Mouse (Mus musculus): ENCODE data around the gene Lcp2. TPM values are rescaled to one million over a fixed set of nuclear protein-coding genes. Genes with fewer than 3 reads are reported as not detected.

Lcp2 gene
- total and polyA plus RNA-seq, 3 experiments = 19.4 to 24.0 (median 20.1) TPM

DNA sequence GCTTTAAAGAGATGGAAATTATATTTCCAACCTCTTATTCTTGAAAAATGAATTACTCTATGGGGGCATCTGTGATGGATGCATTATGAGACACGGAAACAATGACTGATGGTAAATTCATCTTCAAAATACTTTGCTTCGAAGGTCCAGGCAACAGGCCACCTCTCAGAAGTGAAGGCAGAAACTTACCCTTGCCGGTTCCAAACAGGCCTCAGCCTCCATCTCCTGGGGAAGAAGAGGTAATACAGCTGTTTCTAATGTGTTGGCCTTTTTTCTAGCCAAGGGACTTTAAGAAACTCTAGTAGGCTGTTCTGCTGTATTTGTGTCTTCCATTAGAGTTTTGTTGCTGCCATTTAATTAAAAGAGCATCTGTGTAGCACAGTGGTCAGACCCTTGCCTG is 40.3 kb downstream of the Lcp2 start (continued):
- TF ChIP-seq IRF4 (IDR thresholded peaks at IDR 0.05; ENCODE audit: low read depth, low read length) (no peak), PAX5 (IDR thresholded peaks at IDR 0.05; ENCODE audit: low read length) (no peak), RAD21 (IDR thresholded peaks at IDR 0.05; ENCODE audit: low read depth, low read length) (peak; percentile 98), ELF1 (IDR thresholded peaks at IDR 0.05; ENCODE audit: low read depth, low read length) (no peak), E2F4 (IDR thresholded peaks at IDR 0.05; ENCODE audit: insufficient replicate concordance, low read depth, low read length) (no peak), EP300 (IDR thresholded peaks at IDR 0.05; ENCODE audit: low read length) (no peak), ETS1 (conservative IDR thresholded peaks at IDR 0.05; ENCODE audit: low read depth, low read length) (no peak), JUN (IDR thresholded peaks at IDR 0.05; ENCODE audit: insufficient read depth, low read depth, low read length) (no peak), MXI1 (IDR thresholded peaks at IDR 0.05; ENCODE audit: low read depth, low read length) (0 out of 2 replicates have a peak, but pooled peaks have one; percentile 8)

DNA sequence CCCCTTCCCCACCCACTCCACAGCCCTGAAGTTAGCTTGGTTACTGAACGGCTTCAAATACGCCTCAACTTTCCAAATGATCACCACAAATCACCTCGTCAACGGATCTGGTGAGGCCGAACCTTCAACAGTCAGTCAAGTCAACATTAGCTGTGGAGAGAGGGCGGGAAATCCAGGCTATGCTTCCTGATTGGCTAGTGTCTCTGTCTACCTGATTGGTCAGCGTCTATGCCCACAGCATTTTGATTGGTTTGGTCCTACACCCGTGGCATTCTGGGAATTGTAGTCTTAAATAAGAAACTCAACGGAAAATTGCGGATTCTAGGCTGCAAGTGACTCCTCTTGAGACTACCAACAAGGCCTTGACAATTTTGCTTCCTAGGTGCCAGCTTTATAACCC is 51.7 kb downstream of the Lcp2 start, which contains the start of gene 4930469K13Rik:
TSS of gene 4930469K13Rik (minus strand) at position 133 of the 400 bp plus-strand sequence.
- DNase-seq (ENCODE audit: extremely low read depth) = peak; percentile 59
- peaks cover 14 to 23% of the 10 kb centered on the region in 2 experiments; a peak in 3 of 4 replicates for H3K4me1 ChIP-seq (ENCODE audit: control insufficient read depth in 1 of 2, insufficient read depth in 2 of 2)
- no peak for TF ChIP-seq NELFE (IDR thresholded peaks at IDR 0.05; ENCODE audit: low read depth, low read length)
- no peak for TF ChIP-seq TCF12 (IDR thresholded peaks at IDR 0.05; ENCODE audit: low read depth, low read length)
- no peak for TF ChIP-seq TBP (conservative IDR thresholded peaks at IDR 0.05; ENCODE audit: low read depth, low read length)
- TF ChIP-seq SIN3A (IDR thresholded peaks at IDR 0.05; ENCODE audit: low read length) = no peak
- no peak for TF ChIP-seq MAZ (IDR thresholded peaks at IDR 0.05; ENCODE audit: low read depth, low read length)
- no peak for TF ChIP-seq USF2 (conservative IDR thresholded peaks at IDR 0.05; ENCODE audit: low read depth, low read length)
- no peak for TF ChIP-seq USF1 (IDR thresholded peaks at IDR 0.05; ENCODE audit: low read depth, low read length)
- TF ChIP-seq ZNF384 (IDR thresholded peaks at IDR 0.05; ENCODE audit: low read depth, low read length) = no peak
- TF ChIP-seq MEF2A (IDR thresholded peaks at IDR 0.05; ENCODE audit: borderline replicate concordance, low read depth, low read length) = no peak
- no peak for TF ChIP-seq ZKSCAN1 (IDR thresholded peaks at IDR 0.05; ENCODE audit: borderline replicate concordance, low read depth, low read length)
- no peak; the same call in 1 of the 2 replicates for TF ChIP-seq MAX (IDR thresholded peaks at IDR 0.05; ENCODE audit: low read length)
- no peak for TF ChIP-seq SMC3 (IDR thresholded peaks at IDR 0.05; ENCODE audit: low read depth, low read length)
- TF ChIP-seq HCFC1 (IDR thresholded peaks at IDR 0.05; ENCODE audit: low read depth, low read length) = peak; percentile 93
- TF ChIP-seq POLR2A (IDR thresholded peaks at IDR 0.05; ENCODE audit: low read depth, low read length) = no peak
- TF ChIP-seq JUN (IDR thresholded peaks at IDR 0.05; ENCODE audit: insufficient read depth, low read depth, low read length) = no peak
- peak; percentile 91 for TF ChIP-seq CHD2 (IDR thresholded peaks at IDR 0.05; ENCODE audit: low read length)
- TF ChIP-seq PAX5 (IDR thresholded peaks at IDR 0.05; ENCODE audit: low read length) = no peak
- no peak for TF ChIP-seq CHD1 (IDR thresholded peaks at IDR 0.05; ENCODE audit: low read depth, low read length)
- no peak for TF ChIP-seq ETS1 (conservative IDR thresholded peaks at IDR 0.05; ENCODE audit: low read depth, low read length)
- TF ChIP-seq KAT2A (IDR thresholded peaks at IDR 0.05; ENCODE audit: insufficient replicate concordance, low read length) = peak; percentile 75; the same call in 1 of the 2 replicates
- no peak for TF ChIP-seq UBTF (IDR thresholded peaks at IDR 0.05; ENCODE audit: low read depth, low read length)
- TF ChIP-seq MXI1 (IDR thresholded peaks at IDR 0.05; ENCODE audit: low read depth, low read length) = no peak
- TF ChIP-seq NRF1 (IDR thresholded peaks at IDR 0.05; ENCODE audit: low read depth, low read length) = 0 out of 2 replicates have a peak, but pooled peaks have one; percentile 17

More for the DNA sequence above, 51.7 kb downstream of the Lcp2 start, which contains the start of gene 4930469K13Rik:
- Histone ChIP-seq H3K36me3 (replicated peaks in 1 of 2; ENCODE audit: control insufficient read depth in 1 of 2, insufficient read depth in 1 of 2, low read length in 1 of 2) (no peaks in the 10 kb centered on the region), H3K79me2 (replicated peaks; ENCODE audit: control insufficient read depth, extremely low read depth, insufficient read depth, poor library complexity, severe bottlenecking) (no peaks in the 10 kb centered on the region), H3K4me3 (replicated peaks in 1 of 3; ENCODE audit: low read depth in 2 of 3, low read length in 2 of 3, poor library complexity in 1 of 3) (no peak within 1 kb of the TSS), H3K27me3 (replicated peaks) (no peaks in the 10 kb centered on the region), H3K9me3 (replicated peaks; ENCODE audit: low read length) (no peaks in the 10 kb centered on the region), H3K4me2 (ENCODE audit: insufficient read depth, low read depth, poor library complexity, severe bottlenecking) (no peak within 1 kb of the TSS), H3K27ac (ENCODE audit: insufficient read depth, low read depth) (no peak within 1 kb of the TSS), H3K9ac (ENCODE audit: insufficient read depth, low read depth) (no peak within 1 kb of the TSS)
- dilution Hi-C loops (cut with MboI; ENCODE audit: extremely low pct_ligation_motif_present, extremely low pct_unique_long_range_greater_than_20kb, low sequenced_read_pairs) = no loop called here
- in situ Hi-C loops (cut with MboI; ENCODE audit: low pct_ligation_motif_present, low pct_unique_long_range_greater_than_20kb, low sequenced_read_pairs) = loop anchor here (25.0 kb wide), 1 partner anchor 361 kb away; no protein-coding TSS in a partner anchor
